Mouse (Mus musculus) cortical plate, adult 2 months (tissue): ENCODE measurements around the gene Dusp2.

Experiments
- CTCF ChIP-seq: fragments of 200-500 bp; IDR thresholded peaks from 2 replicates; pipeline ENCODE4 v1.5.1; 2011; ENCODE audit warnings: mild to moderate bottlenecking, control low read depth, low read length; ENCODE audit not compliant: insufficient read depth; ENCODE audit errors: extremely low read depth
- POLR2A ChIP-seq: fragments of 200-500 bp; IDR thresholded peaks from 2 replicates; pipeline ENCODE4 v1.6.1; 2011; ENCODE audit warnings: mild to moderate bottlenecking, low read length, control low read depth; ENCODE audit not compliant: insufficient read depth; ENCODE audit errors: extremely low read depth

DNA sequence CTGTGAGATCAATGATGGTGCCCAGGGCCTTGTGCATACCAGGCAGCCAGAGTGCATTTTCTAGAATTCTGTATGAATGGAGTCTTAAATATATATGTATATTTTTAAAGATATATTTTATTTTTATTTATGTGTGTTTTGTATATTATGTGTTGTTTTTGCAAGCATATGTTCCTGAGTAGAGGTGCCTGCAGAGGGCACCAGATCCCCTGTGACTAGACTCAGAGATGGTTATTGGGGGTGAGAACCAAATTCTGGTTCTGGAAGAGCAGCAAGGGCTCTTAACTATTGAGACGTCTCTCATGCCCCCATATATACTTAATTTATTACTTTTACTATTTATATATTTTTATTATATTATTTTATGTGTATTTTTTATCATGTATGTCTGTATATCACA lies 24.8 kb upstream of the Dusp2 start:
- TF ChIP-seq CTCF (no peak), POLR2A (no peak)
